Mouse (Mus musculus) urinary bladder, postnatal 10 days (tissue): ENCODE results near the gene Ankdd1a.

Experiments used
- DNase-seq: peaks from one replicate; pipeline ENCODE4 v3.0.0; 2022; ENCODE audit warnings: low spot score

Ankdd1a gene

GRCm38 (mm10) chr9:65502721-65503505, 17.1 kb downstream of the Ankdd1a start:
- no peak for DNase-seq

- DNase-seq: no peak
These were observed 17.8 kb downstream of the Ankdd1a start for GRCm38 (mm10) chr9:65502146-65502545.

DNA sequence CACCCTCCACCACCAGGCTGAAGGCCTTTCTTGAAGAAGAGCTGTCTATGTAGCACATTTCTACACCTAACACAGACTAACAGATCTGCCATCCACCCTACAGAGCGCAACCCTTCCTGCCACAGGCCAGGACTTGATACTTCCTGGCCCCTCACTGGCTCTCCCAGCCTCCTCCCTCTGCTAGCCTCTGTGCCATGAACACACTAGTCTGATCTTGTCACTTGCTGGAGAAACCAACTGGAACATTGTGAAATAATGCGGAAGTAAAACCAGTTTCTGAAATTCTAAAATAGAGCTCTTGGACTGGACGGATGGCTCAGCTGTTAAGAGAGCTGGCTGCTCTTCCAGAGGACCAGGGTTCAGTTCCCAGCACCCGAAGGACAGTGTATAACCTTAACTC, 27.1 kb downstream of the Ankdd1a start:
- DNase-seq: no peak

DNA sequence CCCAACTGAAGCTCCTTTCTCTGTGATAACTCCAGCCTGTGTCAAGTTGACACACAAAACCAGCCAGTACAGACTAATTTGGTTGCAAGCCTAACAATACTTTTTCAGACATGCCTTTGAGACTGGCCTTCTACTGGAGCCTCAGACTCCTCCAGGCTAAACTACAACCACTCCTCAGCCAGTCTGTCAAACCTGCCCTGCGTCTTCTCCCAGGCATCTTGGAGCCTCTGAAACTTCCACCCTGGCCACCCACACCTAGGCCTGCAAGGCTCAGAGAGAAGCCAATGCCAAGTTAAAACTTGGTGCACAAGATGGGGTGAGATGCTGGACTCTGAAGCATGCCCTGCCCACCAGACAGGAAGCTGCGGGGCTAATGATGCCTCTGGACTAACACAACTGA, 27.6 kb downstream of the Ankdd1a start:
- no peak for DNase-seq

- no peak for DNase-seq
These were observed 28.5 kb downstream of the Ankdd1a start for GRCm38 (mm10) chr9:65491476-65491875.

DNA sequence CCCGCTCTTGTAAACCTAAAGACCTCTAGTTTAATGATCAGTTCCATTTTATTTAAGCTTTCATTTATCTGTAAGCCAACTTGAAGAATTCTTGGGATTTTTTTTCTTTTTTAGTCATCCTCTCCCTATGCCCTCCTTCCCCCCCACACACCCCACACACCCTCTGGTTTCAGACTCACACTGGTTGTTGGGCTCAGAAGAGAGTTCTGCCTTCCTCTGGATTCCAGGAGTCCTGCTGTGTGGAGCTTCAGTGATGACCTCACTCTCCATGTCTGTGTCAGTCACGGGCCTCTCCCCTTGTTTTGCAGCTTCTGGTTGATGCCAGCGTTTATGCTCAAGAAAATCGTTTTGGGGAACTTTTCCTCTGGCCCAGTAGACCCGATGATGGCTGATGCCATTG, 39.9 kb downstream of the Ankdd1a start:
- DNase-seq: no peak

DNA sequence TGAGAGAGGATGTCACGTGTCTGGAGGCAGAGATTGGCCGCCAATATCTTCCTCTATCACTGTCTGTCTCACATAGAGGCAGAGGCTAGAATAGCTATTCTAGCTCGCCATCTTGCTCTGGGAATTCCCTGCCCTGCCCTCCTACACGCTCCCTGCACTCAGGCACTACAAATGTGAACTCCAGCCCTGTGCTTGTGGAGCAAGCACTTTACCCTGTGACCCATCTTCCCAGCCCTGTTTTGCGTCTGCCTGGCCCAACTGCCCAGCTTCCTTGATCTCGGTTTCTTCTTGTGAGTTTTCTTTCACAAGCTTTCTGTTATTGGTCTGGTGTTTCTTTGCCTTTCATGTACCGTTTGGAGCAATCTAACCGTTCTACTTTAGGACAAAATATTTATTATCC, 40.8 kb downstream of the Ankdd1a start:
- DNase-seq: no peak

- DNase-seq: no peak
These were observed 47.2 kb downstream of the Ankdd1a start for GRCm38 (mm10) chr9:65472769-65473168.

DNA sequence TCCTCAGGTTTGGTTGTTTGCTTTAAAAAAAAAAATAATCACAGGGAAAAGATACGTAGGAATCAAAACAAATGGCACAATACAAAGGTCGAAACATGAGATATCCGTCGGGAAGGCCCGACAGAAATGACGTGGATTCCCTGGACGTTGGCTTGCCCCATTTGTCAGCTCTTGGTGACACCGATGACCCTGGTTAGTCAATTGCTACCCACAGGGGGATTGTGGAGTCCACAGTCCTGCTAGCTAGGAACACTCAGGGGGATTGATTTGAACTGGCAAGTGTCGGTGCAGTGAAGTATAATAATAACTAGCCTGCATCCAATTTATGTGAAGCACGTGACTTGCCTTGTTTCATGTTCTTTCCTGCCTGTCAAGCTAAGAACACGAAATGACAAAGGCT, 52.3 kb downstream of the Ankdd1a start:
- no peak for DNase-seq

GRCm38 (mm10) chr9:65465241-65465640, 54.8 kb downstream of the Ankdd1a start:
- DNase-seq: no peak

DNA sequence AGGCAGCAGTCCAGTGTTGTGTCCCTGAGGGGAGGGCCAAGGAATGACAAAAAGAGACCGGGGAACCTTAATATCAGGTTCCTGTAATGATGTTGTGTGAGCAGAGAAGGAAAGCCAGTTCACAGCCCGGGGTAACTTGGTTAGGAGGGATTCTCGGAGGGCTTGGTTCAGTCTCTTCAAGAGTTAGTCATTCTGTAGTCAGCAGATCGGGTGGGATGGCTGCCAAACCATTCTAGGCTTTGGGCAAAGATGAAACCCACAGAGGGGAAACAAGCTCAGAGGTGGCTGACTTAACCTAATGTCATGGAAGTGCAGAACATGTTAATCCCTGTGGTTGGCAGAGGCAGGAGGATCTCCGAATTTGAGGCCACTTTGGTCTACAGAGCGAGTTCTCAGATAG, 55.8 kb downstream of the Ankdd1a start:
- DNase-seq: no peak

DNA sequence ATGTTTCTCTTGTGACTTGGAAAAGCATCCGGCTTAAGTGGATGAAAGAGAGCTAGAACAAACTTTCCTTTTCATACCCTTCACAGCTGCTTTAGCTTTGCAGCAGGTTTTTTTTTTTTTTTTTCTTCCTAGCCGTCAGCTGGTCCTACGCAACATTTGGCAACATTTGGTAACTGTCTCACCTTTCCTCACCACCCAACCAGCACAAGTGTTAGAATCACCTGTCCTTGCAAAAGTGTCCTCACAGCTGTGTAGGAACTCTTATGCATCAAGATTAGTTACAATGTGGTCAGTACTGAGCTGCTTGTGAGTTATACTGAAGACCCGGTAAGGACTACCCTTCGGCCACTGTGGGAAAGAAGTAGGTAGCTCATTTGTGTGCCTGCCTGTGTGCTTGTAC, 57.4 kb downstream of the Ankdd1a start:
- no peak for DNase-seq

- DNase-seq: peak; percentile 92
These were observed 59.1 kb downstream of the Ankdd1a start, which contains the start of gene Spg21 for GRCm38 (mm10) chr9:65460732-65461442. TSS of gene Spg21 (plus strand) at chr9:65460947.

- no peak for DNase-seq
These were observed 59.8 kb downstream of the Ankdd1a start for GRCm38 (mm10) chr9:65460198-65460597.

GRCm38 (mm10) chr9:65458975-65459374, 61.0 kb downstream of the Ankdd1a start:
- DNase-seq: no peak

GRCm38 (mm10) chr9:65447951-65448350, 72.0 kb downstream of the Ankdd1a start:
- DNase-seq: no peak

DNA sequence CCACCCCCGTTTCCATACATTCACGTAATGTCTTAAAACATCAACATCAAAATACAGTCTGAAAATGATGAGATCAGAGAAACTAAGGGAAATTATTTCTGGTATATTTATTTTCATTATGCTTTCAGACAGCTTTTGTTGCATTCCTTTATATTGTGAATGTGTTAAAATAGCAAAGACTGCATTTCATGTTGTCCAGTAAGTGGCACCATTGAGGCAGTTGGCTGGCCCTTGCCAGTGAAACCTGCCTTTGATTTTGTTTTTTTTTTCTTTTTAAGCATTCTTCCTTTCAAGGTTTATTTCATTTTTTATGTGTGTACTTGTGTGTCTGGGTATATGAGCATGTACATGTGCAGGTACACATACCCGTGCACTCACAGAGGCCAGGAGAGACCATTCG, 75.3 kb downstream of the Ankdd1a start:
- no peak for DNase-seq
